Mouse (Mus musculus) ES-E14 (cell line): ENCODE results near the gene Vdr. TPM values are rescaled to one million over a fixed set of nuclear protein-coding genes. Genes with fewer than 3 reads are reported as not detected.

Experiments used
- DNase-seq: peaks from one replicate; pipeline ENCODE4 v3.0.0-alpha.2; 2013; ENCODE audit warnings: low read depth, low spot score
- H3K27ac ChIP-seq: 2 replicates; pipeline ENCODE4 v1.5.1; 2012; ENCODE audit warnings: low read depth, mild to moderate bottlenecking, low read length, moderate library complexity, mixed read lengths; ENCODE audit not compliant: poor library complexity, insufficient read depth, severe bottlenecking
- H3K36me3 ChIP-seq: 2 replicates; pipeline ENCODE4 v1.6.1; 2012; ENCODE audit warnings: mild to moderate bottlenecking, low read length, moderate library complexity, mixed read lengths; ENCODE audit not compliant: control insufficient read depth, poor library complexity, insufficient read depth, severe bottlenecking
- H3K4me1 ChIP-seq, 2 experiments: fragments of 150-350 bp in 1 of 2; sonication (generic) in 1 of 2; 2 replicates each; pipeline ENCODE4 v1.6.1; 2012; ENCODE audit warnings: low read length in 2 of 2, mild to moderate bottlenecking in 1 of 2, mixed read lengths in 1 of 2; ENCODE audit not compliant: control insufficient read depth in 2 of 2, insufficient read depth in 2 of 2, poor library complexity in 1 of 2
- H3K4me3 ChIP-seq, 2 experiments: fragments of 150-350 bp in 1 of 2; sonication (generic) in 1 of 2; 2 replicates each; pipeline ENCODE4 v1.5.1; 2012; ENCODE audit warnings: low read length in 2 of 2, low read depth in 1 of 2, mild to moderate bottlenecking in 1 of 2, mixed read lengths in 1 of 2; ENCODE audit not compliant: insufficient read depth in 1 of 2, poor library complexity in 1 of 2, severe bottlenecking in 1 of 2
- H3K9ac ChIP-seq: 2 replicates; pipeline ENCODE4 v1.6.1; 2012; ENCODE audit warnings: low read depth, mild to moderate bottlenecking, low read length, mixed read lengths; ENCODE audit not compliant: poor library complexity, insufficient read depth, severe bottlenecking
- H3K9me3 ChIP-seq: fragments of 150-350 bp; sonication (generic); 2 replicates; pipeline ENCODE4 v1.6.1; 2012; ENCODE audit warnings: low read depth, mild to moderate bottlenecking, low read length; ENCODE audit not compliant: control insufficient read depth, insufficient read depth
- CHD2 ChIP-seq: IDR thresholded peaks from 2 replicates; pipeline ENCODE4 v1.6.1; 2014; ENCODE audit warnings: mild to moderate bottlenecking, low read depth, low read length, inconsistent platforms
- HCFC1 ChIP-seq: IDR thresholded peaks from 2 replicates; pipeline ENCODE4 v1.6.1; 2012; ENCODE audit warnings: low read length, inconsistent platforms, borderline replicate concordance; ENCODE audit not compliant: insufficient read depth
- MAFK ChIP-seq: IDR thresholded peaks from 2 replicates; pipeline ENCODE4 v1.6.1; 2014; ENCODE audit warnings: mild to moderate bottlenecking, low read depth, low read length, inconsistent platforms; ENCODE audit not compliant: insufficient read depth
- ZC3H11A ChIP-seq: IDR thresholded peaks from 2 replicates; pipeline ENCODE4 v1.6.1; 2012; ENCODE audit warnings: low read depth, mild to moderate bottlenecking, inconsistent platforms, low read length, borderline replicate concordance
- ZNF384 ChIP-seq: IDR thresholded peaks from 2 replicates; pipeline ENCODE4 v1.6.1; 2012; ENCODE audit warnings: low read depth, low read length, inconsistent platforms
- in situ Hi-C, 2 experiments: fragments of 600-800 bp; cut with MboI; formaldehyde crosslinking; loops; one replicate each; pipeline ENCODE4 v1.15.1; 2025; ENCODE audit warnings: low sequenced_read_pairs in 2 of 2, inconsistent platforms in 1 of 2; ENCODE audit not compliant: unreplicated experiment in 2 of 2
- total RNA-seq: library from RNA; depleted of rRNA; stranded (reverse); fragments of 300-350 nt; gene quantifications from 2 replicates; pipeline ENCODE4 v1.2.3, GENCODE M21; 2012

Vdr gene
- total RNA-seq, 1 experiment: 0.22 TPM

GRCm38 (mm10) chr15:97887541-97888016 is 22.9 kb downstream of the Vdr start:
- no peaks in the 10 kb centered on the region for H3K4me1 ChIP-seq
- H3K9me3 ChIP-seq: no peaks in the 10 kb centered on the region
- DNase-seq: no peak
- H3K9ac ChIP-seq: no peak overlapping the region
- TF ChIP-seq ZC3H11A: no peak
- no peak for TF ChIP-seq HCFC1
- TF ChIP-seq ZNF384: no peak
- no peak for TF ChIP-seq CHD2
- no peak for TF ChIP-seq MAFK
- H3K36me3 ChIP-seq: no peaks in the 10 kb centered on the region
- no peak overlapping the region for H3K27ac ChIP-seq
- in situ Hi-C loops: no loop called here
- no peak overlapping the region for H3K4me3 ChIP-seq

- in situ Hi-C loops: no loop called here
- H3K36me3 ChIP-seq: no peaks in the 10 kb centered on the region
- no peak overlapping the region for H3K27ac ChIP-seq
- no peak overlapping the region for H3K9ac ChIP-seq
- H3K4me3 ChIP-seq: no peak overlapping the region
- no peaks in the 10 kb centered on the region for H3K9me3 ChIP-seq
- TF ChIP-seq CHD2 (no peak), ZC3H11A (no peak), HCFC1 (no peak), ZNF384 (no peak), MAFK (no peak)
- peaks cover 0 to 3% of the 10 kb centered on the region in 2 experiments; a peak in 1 of 4 replicates for H3K4me1 ChIP-seq
- DNase-seq: no peak
These were observed 29.0 kb downstream of the Vdr start for GRCm38 (mm10) chr15:97881423-97881822.

- in situ Hi-C loops: no loop called here
- Histone ChIP-seq H3K4me3 (no peak overlapping the region), H3K9me3 (no peaks in the 10 kb centered on the region), H3K27ac (no peak overlapping the region), H3K4me1 (peaks cover 0 to 5% of the 10 kb centered on the region in 2 experiments; a peak in 1 of 4 replicates), H3K9ac (no peak overlapping the region), H3K36me3 (no peaks in the 10 kb centered on the region)
- no peak for DNase-seq
- TF ChIP-seq HCFC1: no peak
- no peak for TF ChIP-seq CHD2
- no peak for TF ChIP-seq MAFK
- no peak for TF ChIP-seq ZNF384
- no peak for TF ChIP-seq ZC3H11A
These were observed 30.0 kb downstream of the Vdr start for GRCm38 (mm10) chr15:97880441-97880840.

- Histone ChIP-seq H3K4me3 (no peak overlapping the region), H3K27ac (no peak overlapping the region), H3K9ac (no peak overlapping the region), H3K4me1 (peaks cover 0 to 5% of the 10 kb centered on the region in 2 experiments; a peak in 1 of 4 replicates), H3K36me3 (no peaks in the 10 kb centered on the region), H3K9me3 (no peaks in the 10 kb centered on the region)
- no peak for DNase-seq
- no peak for TF ChIP-seq MAFK
- TF ChIP-seq ZNF384: no peak
- TF ChIP-seq ZC3H11A: no peak
- TF ChIP-seq CHD2: no peak
- no peak for TF ChIP-seq HCFC1
- in situ Hi-C loops: no loop called here
These were observed 31.6 kb downstream of the Vdr start for GRCm38 (mm10) chr15:97878696-97879328.
